Mouse (Mus musculus): ENCODE data around the gene Pxk. TPM values are rescaled to one million over a fixed set of nuclear protein-coding genes. Genes with fewer than 3 reads are reported as not detected.
"Not testable (repeated sequence)": the region's sequence is repeated elsewhere in the genome, so short reads cannot be mapped to it uniquely, and the experiment has no call there.

The Pxk gene
- total RNA-seq, 2 experiments from 2014 or later = 11.4 to 11.6 TPM

GRCm38 (mm10) chr14:8135130-8135529, 37.1 kb downstream of the Pxk start:
- DNase-seq = no peak
- intact Hi-C loops (cut with DNase I; ENCODE audit: low total_unique reads) = no loop called here

GRCm38 (mm10) chr14:8139724-8140710, 42.0 kb downstream of the Pxk start:
- no peak for DNase-seq
- intact Hi-C loops (cut with DNase I; ENCODE audit: low total_unique reads) = no loop called here

GRCm38 (mm10) chr14:8141131-8141530, 43.1 kb downstream of the Pxk start:
- no peak for DNase-seq
- intact Hi-C loops (cut with DNase I; ENCODE audit: low total_unique reads) = no loop called here

GRCm38 (mm10) chr14:8145594-8146558, 47.9 kb downstream of the Pxk start:
- no peak for DNase-seq
- intact Hi-C loops (cut with DNase I; ENCODE audit: low total_unique reads) = no loop called here

GRCm38 (mm10) chr14:8146611-8147223, 48.7 kb downstream of the Pxk start:
- intact Hi-C loops (cut with DNase I; ENCODE audit: low total_unique reads) = no loop called here

GRCm38 (mm10) chr14:8148842-8149241, 50.8 kb downstream of the Pxk start:
- no peak for DNase-seq
- intact Hi-C loops (cut with DNase I; ENCODE audit: low total_unique reads) = no loop called here

More at GRCm38 (mm10) chr14:8146611-8147223, 48.7 kb downstream of the Pxk start:
- DNase-seq = no peak

GRCm38 (mm10) chr14:8151757-8152156, 53.7 kb downstream of the Pxk start:
- intact Hi-C loops (cut with DNase I; ENCODE audit: low total_unique reads) = loop anchor here (10.0 kb wide), 1 partner anchor 187 kb away; no protein-coding TSS in a partner anchor
- no peak for DNase-seq

- intact Hi-C loops (cut with DNase I; ENCODE audit: low total_unique reads) = loop anchor here (10.0 kb wide), 1 partner anchor 189 kb away; no protein-coding TSS in a partner anchor
- no peak for DNase-seq
Observed at GRCm38 (mm10) chr14:8154072-8154471, 56.1 kb downstream of the Pxk start.

GRCm38 (mm10) chr14:8156947-8157346, 58.9 kb downstream of the Pxk start:
- intact Hi-C loops (cut with DNase I; ENCODE audit: low total_unique reads) = loop anchor here (5.0 to 10.0 kb wide), 2 partner anchors 65 to 192 kb away; no protein-coding TSS in a partner anchor
- no peak for DNase-seq

GRCm38 (mm10) chr14:8158721-8159120, 60.7 kb downstream of the Pxk start:
- intact Hi-C loops (cut with DNase I; ENCODE audit: low total_unique reads) = loop anchor here (5.0 to 10.0 kb wide), 2 partner anchors 66 to 194 kb away; no protein-coding TSS in a partner anchor
- DNase-seq = no peak

GRCm38 (mm10) chr14:8159141-8159540, 61.1 kb downstream of the Pxk start:
- no peak for DNase-seq
- intact Hi-C loops (cut with DNase I; ENCODE audit: low total_unique reads) = loop anchor here (5.0 to 10.0 kb wide), 2 partner anchors 67 to 194 kb away; no protein-coding TSS in a partner anchor

GRCm38 (mm10) chr14:8161777-8162176, 63.8 kb downstream of the Pxk start:
- intact Hi-C loops (cut with DNase I; ENCODE audit: low total_unique reads) = no loop called here
- DNase-seq = peak; percentile 22

- intact Hi-C loops (cut with DNase I; ENCODE audit: low total_unique reads) = no loop called here
Observed at GRCm38 (mm10) chr14:8164463-8164862, 66.5 kb downstream of the Pxk start.

GRCm38 (mm10) chr14:8172507-8173410, 74.7 kb downstream of the Pxk start, which contains the start of gene Pdhb:
Gene Pdhb (minus strand): TSS chr14:8173025.
- peak; percentile 99 for DNase-seq
- intact Hi-C loops (cut with DNase I; ENCODE audit: low total_unique reads) = no loop called here

More at GRCm38 (mm10) chr14:8164463-8164862, 66.5 kb downstream of the Pxk start:
- no peak for DNase-seq

GRCm38 (mm10) chr14:8173542-8174250, 75.7 kb downstream of the Pxk start:
- intact Hi-C loops (cut with DNase I; ENCODE audit: low total_unique reads); DNase-seq: not testable (repeated sequence)

GRCm38 (mm10) chr14:8174634-8175033, 76.6 kb downstream of the Pxk start:
- intact Hi-C loops (cut with DNase I; ENCODE audit: low total_unique reads) = no loop called here
- DNase-seq = no peak

GRCm38 (mm10) chr14:8176251-8176650, 78.2 kb downstream of the Pxk start:
- no peak for DNase-seq
- intact Hi-C loops (cut with DNase I; ENCODE audit: low total_unique reads) = no loop called here

Measured in gastrocnemius, postnatal 14 days (tissue).